Mouse (Mus musculus) E14TG2a.4 (cell line): ENCODE measurements around the gene Igf1r.

Experiments
- H3K27me3 ChIP-seq: 2 replicates; pipeline ENCODE4 v1.6.1; 2014; ENCODE audit warnings: low read length, control low read depth; ENCODE audit not compliant: insufficient read depth
- H3K36me3 ChIP-seq: 2 replicates; pipeline ENCODE4 v1.6.1; 2014; ENCODE audit warnings: low read length, control low read depth; ENCODE audit not compliant: insufficient read depth
- H3K4me1 ChIP-seq: replicated peaks from 2 replicates; pipeline ENCODE4 v1.6.1; 2014; ENCODE audit warnings: low read depth, low read length, control low read depth
- H3K4me3 ChIP-seq: replicated peaks from 2 replicates; pipeline ENCODE4 v1.5.1; 2014; ENCODE audit warnings: mild to moderate bottlenecking, low read length
- H3K9me3 ChIP-seq: 2 replicates; pipeline ENCODE4 v1.6.1; 2014; ENCODE audit warnings: low read length, control low read depth
- CTCF ChIP-seq: conservative IDR thresholded peaks from 2 replicates; pipeline ENCODE4 v1.5.1; 2014; ENCODE audit warnings: low read length
- NANOG ChIP-seq: IDR thresholded peaks from 2 replicates; pipeline ENCODE4 v1.6.1; 2014; ENCODE audit warnings: borderline replicate concordance, low read length, mixed read lengths
- POU5F1 ChIP-seq: IDR thresholded peaks from 2 replicates; pipeline ENCODE4 v1.6.1; 2014; ENCODE audit warnings: low read length, borderline replicate concordance

Igf1r gene

GRCm38 (mm10) chr7:67986277-67986676, 33.6 kb downstream of the Igf1r start:
- no peak overlapping the region for H3K4me3 ChIP-seq
- H3K36me3 ChIP-seq = no peaks in the 10 kb centered on the region
- H3K27me3 ChIP-seq = no peaks in the 10 kb centered on the region
- no peak for TF ChIP-seq POU5F1
- no peak for TF ChIP-seq NANOG
- TF ChIP-seq CTCF = no peak
- H3K4me1 ChIP-seq = peaks cover 24% of the 10 kb centered on the region
- H3K9me3 ChIP-seq = no peaks in the 10 kb centered on the region

GRCm38 (mm10) chr7:67986816-67987215, 34.2 kb downstream of the Igf1r start:
- no peaks in the 10 kb centered on the region for H3K27me3 ChIP-seq
- H3K9me3 ChIP-seq = no peaks in the 10 kb centered on the region
- TF ChIP-seq NANOG (no peak), CTCF (no peak), POU5F1 (no peak)
- peaks cover 24% of the 10 kb centered on the region for H3K4me1 ChIP-seq
- no peaks in the 10 kb centered on the region for H3K36me3 ChIP-seq
- no peak overlapping the region for H3K4me3 ChIP-seq

- TF ChIP-seq NANOG (no peak), CTCF (no peak), POU5F1 (no peak)
- Histone ChIP-seq H3K4me1 (peaks cover 24% of the 10 kb centered on the region), H3K9me3 (no peaks in the 10 kb centered on the region), H3K4me3 (no peak overlapping the region), H3K36me3 (no peaks in the 10 kb centered on the region), H3K27me3 (no peaks in the 10 kb centered on the region)
These were observed 36.7 kb downstream of the Igf1r start for GRCm38 (mm10) chr7:67989376-67989775.

- Histone ChIP-seq H3K36me3 (no peaks in the 10 kb centered on the region), H3K9me3 (no peaks in the 10 kb centered on the region), H3K4me3 (no peak overlapping the region), H3K4me1 (peaks cover 29% of the 10 kb centered on the region), H3K27me3 (no peaks in the 10 kb centered on the region)
- no peak for TF ChIP-seq NANOG
These were observed 41.0 kb downstream of the Igf1r start for GRCm38 (mm10) chr7:67993614-67994013.

GRCm38 (mm10) chr7:67994346-67994858, 41.8 kb downstream of the Igf1r start:
- Histone ChIP-seq H3K36me3 (no peaks in the 10 kb centered on the region), H3K9me3 (no peaks in the 10 kb centered on the region)
- no peak for TF ChIP-seq POU5F1
- TF ChIP-seq NANOG = no peak
- no peak for TF ChIP-seq CTCF

GRCm38 (mm10) chr7:67995276-67995675, 42.6 kb downstream of the Igf1r start:
- H3K27me3 ChIP-seq = no peaks in the 10 kb centered on the region
- no peaks in the 10 kb centered on the region for H3K9me3 ChIP-seq
- no peaks in the 10 kb centered on the region for H3K36me3 ChIP-seq
- H3K4me1 ChIP-seq = peaks cover 23% of the 10 kb centered on the region
- TF ChIP-seq CTCF (no peak), POU5F1 (no peak), NANOG (no peak)
- H3K4me3 ChIP-seq = no peak overlapping the region

More at GRCm38 (mm10) chr7:67994346-67994858, 41.8 kb downstream of the Igf1r start:
- Histone ChIP-seq H3K27me3 (no peaks in the 10 kb centered on the region), H3K4me3 (no peak overlapping the region), H3K4me1 (peaks cover 29% of the 10 kb centered on the region)

GRCm38 (mm10) chr7:67996202-67996960, 43.8 kb downstream of the Igf1r start:
- H3K9me3 ChIP-seq = 0 out of 2 replicates have a peak, but pooled peaks cover 3% of the 10 kb centered on the region
- no peak overlapping the region for H3K4me3 ChIP-seq
- no peaks in the 10 kb centered on the region for H3K36me3 ChIP-seq
- peaks cover 20% of the 10 kb centered on the region for H3K4me1 ChIP-seq
- TF ChIP-seq CTCF (no peak), POU5F1 (no peak), NANOG (no peak)
- no peaks in the 10 kb centered on the region for H3K27me3 ChIP-seq

GRCm38 (mm10) chr7:68001269-68001668, 48.6 kb downstream of the Igf1r start:
- no peaks in the 10 kb centered on the region for H3K27me3 ChIP-seq
- TF ChIP-seq CTCF (no peak), NANOG (no peak), POU5F1 (no peak)

More at GRCm38 (mm10) chr7:68001269-68001668, 48.6 kb downstream of the Igf1r start:
- H3K4me1 ChIP-seq = peaks cover 20% of the 10 kb centered on the region
- H3K36me3 ChIP-seq = peaks cover 10% of the 10 kb centered on the region
- no peak overlapping the region for H3K4me3 ChIP-seq
- H3K9me3 ChIP-seq = 0 out of 2 replicates have a peak, but pooled peaks cover 3% of the 10 kb centered on the region
